Mouse (Mus musculus) myocyte (in vitro differentiated cells): Measurements from ENCODE around the gene Ube2l3.

Experiments used
- CEBPB ChIP-seq: IDR thresholded peaks from 2 replicates; pipeline ENCODE4 v1.6.1; 2011; ENCODE audit warnings: mild to moderate bottlenecking, moderate library complexity; ENCODE audit not compliant: poor library complexity, insufficient read depth, severe bottlenecking
- E2F4 ChIP-seq: IDR thresholded peaks from one replicate; pipeline ENCODE4 v1.6.1; 2011; ENCODE audit warnings: mild to moderate bottlenecking, control low read depth, moderate library complexity; ENCODE audit not compliant: insufficient read depth
- MAX ChIP-seq: IDR thresholded peaks from one replicate; pipeline ENCODE4 v1.6.1; 2011; ENCODE audit warnings: low read depth, mild to moderate bottlenecking, control low read depth
- MYOD1 ChIP-seq, 3 experiments: IDR thresholded peaks; one replicate each; pipeline ENCODE4 v1.6.1; 2011; ENCODE audit warnings: control low read depth in 2 of 3, low read depth in 2 of 3, mild to moderate bottlenecking in 2 of 3, moderate library complexity in 1 of 3; ENCODE audit not compliant: insufficient read length in 2 of 3, control insufficient read depth in 1 of 3
- MYOG ChIP-seq, 3 experiments: IDR thresholded peaks; one replicate each; pipeline ENCODE4 v1.6.1; 2011; ENCODE audit warnings: control low read depth in 2 of 3, low read depth in 2 of 3, mild to moderate bottlenecking in 2 of 3; ENCODE audit not compliant: insufficient read length in 2 of 3, control insufficient read depth in 1 of 3, insufficient read depth in 1 of 3
- POLR2A ChIP-seq: IDR thresholded peaks from one replicate; pipeline ENCODE4 v1.6.1; 2011; ENCODE audit warnings: low read depth, mild to moderate bottlenecking, control low read depth, moderate library complexity; ENCODE audit not compliant: insufficient read length
- POLR2AphosphoS2 ChIP-seq: IDR thresholded peaks from one replicate; pipeline ENCODE4 v1.6.1; 2011; ENCODE audit warnings: low read depth, control low read depth; ENCODE audit not compliant: insufficient read length
- SRF ChIP-seq: IDR thresholded peaks from one replicate; pipeline ENCODE4 v1.6.1; 2011; ENCODE audit warnings: low read depth; ENCODE audit not compliant: control insufficient read depth, insufficient read length
- TCF12 ChIP-seq: IDR thresholded peaks from one replicate; pipeline ENCODE4 v1.6.1; 2011; ENCODE audit warnings: mild to moderate bottlenecking, control low read depth; ENCODE audit not compliant: poor library complexity, insufficient read depth, severe bottlenecking
- TCF3 ChIP-seq: IDR thresholded peaks from one replicate; pipeline ENCODE4 v1.6.1; 2011; ENCODE audit warnings: low read depth, control low read depth; ENCODE audit not compliant: insufficient read length
- USF1 ChIP-seq: IDR thresholded peaks from one replicate; pipeline ENCODE4 v1.6.1; 2011; ENCODE audit warnings: low read depth, mild to moderate bottlenecking, control low read depth, moderate library complexity

- TF ChIP-seq MYOG (IDR thresholded peaks at IDR 0.05; ENCODE audit: control insufficient read depth in 1 of 3, insufficient read depth in 1 of 3, insufficient read length in 2 of 3, low read depth in 2 of 3) (no peak), POLR2A (no peak), E2F4 (no peak), TCF12 (no peak), USF1 (no peak), MAX (no peak), POLR2AphosphoS2 (no peak), MYOD1 (IDR thresholded peaks at IDR 0.05; ENCODE audit: control insufficient read depth in 1 of 3, insufficient read length in 2 of 3, low read depth in 2 of 3) (no peak), TCF3 (no peak), CEBPB (no peak), SRF (no peak)
Measured at GRCm38 (mm10) chr16:17168049-17168448, 34.4 kb downstream of the Ube2l3 start.
